Mouse (Mus musculus): ENCODE results near the gene Gimap3. TPM values are rescaled to one million over a fixed set of nuclear protein-coding genes. Genes with fewer than 3 reads are reported as not detected.

The Gimap3 gene
- 598 TPM for total RNA-seq (2023)

DNA sequence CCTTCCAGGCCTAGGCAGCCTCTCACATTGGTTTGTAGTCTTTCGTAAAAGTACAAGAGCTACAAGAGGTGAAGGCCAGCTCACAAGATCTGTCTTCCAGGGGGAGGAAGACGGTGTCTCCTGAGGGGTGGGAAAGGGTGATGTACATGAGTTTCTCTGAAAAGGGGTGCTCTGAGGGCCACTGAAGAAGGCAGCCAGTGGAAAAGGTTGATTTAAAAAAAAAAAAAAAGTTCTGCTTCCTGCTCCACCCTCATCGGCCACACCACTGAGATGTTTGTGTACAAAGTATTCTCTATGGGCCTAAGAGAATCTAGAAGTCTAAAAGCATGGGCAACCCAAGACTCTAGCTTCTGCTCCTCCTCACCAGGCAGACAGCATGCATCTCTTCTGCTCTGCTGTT, at the start of gene Gimap3:
Gene Gimap3, minus strand, starts transcription at position 156 of the 400 bp plus-strand sequence.

DNA sequence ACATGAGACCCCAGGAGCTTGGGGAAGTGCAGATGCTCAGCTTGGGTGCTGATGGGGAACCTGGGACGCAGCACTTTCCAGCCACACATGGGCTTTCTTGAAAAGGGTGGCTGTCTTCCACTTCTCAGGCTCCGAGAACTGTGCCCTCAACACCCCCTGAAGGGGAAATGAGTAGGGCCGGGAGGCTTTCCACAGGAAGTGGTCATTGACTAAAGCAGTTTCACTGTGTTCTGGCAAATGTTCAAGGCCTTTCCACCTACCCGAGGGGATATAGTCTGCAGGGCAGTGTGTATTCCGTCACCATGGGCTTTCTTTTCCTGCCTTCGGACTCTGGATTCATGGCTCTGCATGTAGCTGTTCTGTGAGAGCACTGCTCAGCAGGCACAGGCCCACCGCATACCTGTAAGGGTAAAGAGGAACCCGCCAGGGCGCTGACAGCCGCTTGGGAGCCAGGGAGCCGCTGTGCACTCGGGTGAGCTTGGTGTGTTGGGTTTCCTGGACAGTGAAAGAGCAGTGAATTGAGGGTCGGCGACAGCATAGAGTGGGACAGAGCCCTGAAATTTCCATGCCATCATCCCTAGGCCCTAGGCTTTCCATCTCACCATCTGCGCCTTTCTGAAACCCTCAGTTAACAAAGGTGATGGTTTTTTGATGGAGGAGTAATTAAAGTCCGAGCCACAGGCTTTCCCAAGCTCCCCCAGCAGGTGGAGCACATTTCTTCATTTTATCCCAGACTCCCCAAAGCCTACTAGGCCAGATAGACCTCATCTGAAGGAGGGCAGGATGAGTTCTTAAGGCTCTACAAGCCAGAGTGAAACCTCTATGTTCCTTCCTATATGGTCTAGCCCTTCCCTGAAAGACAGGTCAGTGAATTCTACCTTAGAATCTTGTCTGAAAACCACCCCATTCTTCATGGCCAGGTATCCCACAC, 24.4 kb downstream of the Gimap3 start, which contains the start of gene Gimap5:
Gene Gimap5, plus strand, starts transcription at position 239 of the 931 bp plus-strand sequence.

DNA sequence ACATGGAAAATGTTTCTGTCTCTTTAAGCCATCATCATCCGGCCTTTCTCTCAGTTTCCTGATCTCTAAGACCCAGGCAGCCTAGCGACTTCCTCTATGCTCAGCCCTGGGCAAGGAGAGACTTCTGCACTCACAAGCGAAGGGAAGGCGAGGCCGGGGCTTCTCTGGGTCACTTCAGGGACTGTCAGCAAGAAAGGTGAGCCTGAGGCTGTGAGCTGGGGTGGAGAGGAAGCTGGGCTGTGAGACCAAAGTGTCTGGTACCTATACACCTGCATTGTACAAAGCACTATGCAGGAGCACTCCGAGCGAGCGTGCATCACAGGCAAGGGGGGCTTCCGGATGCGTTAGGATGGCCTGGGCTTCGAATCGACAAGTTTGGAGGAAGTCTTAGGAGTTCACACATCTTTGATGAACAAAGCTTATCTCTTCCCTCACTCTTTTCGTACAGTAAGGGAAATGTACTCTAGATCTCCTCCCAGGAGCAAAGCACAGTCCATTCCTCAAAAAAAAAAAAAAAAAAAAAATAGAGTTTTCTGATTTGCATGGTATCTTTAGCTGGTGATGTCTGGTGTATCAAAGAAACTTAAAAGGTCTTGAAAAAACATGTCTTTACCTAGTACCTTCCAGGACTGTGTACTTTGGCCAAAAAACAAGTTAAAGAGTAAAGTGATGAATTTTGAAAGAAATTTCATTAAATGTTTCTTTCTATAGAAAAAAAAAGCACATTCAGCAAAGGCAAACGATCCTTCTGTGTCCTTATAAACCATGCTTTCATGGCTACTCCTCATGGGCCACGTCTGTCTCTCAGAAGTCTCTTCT, 31.5 kb downstream of the Gimap3 start, which contains the start of gene Gimap1:
Gene Gimap1, plus strand, starts transcription at position 94 of the 819 bp plus-strand sequence.

DNA sequence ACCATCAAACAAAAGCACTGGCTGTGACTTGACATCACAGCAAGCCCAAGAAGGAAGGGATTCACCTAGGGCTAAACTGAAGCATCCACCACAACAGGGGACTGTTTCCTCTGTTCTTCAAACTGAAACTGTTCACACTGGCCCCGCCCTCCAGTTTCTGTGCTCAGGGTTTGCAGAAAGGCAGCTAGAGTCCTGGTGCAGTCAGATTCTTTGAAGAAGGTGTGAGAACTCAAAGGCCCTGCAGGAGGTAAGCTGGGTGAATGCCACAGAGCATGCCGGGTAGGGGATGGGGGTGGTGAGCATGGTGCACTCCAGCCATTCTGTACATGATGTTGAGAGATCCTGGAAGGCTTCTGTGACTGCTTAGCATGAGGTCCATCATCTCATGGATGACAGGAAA, 52.2 kb downstream of the Gimap3 start, which contains the start of the genes Gm28053 and Gimap7:
Gene Gm28053, plus strand, starts transcription at position 153 of the 400 bp plus-strand sequence.
Gene Gimap7, plus strand, starts transcription at position 167 of the 400 bp plus-strand sequence.

Other genes with a start within 250 kb of the Gimap3 start
- 0.82 TPM for gene Atp6v0e2, start 233.2 kb downstream of the Gimap3 start, total RNA-seq (2023)
- 28.3 TPM for gene Lrrc61, start 216.1 kb downstream of the Gimap3 start, total RNA-seq (2023)
- 1.6 TPM for gene Rarres2, start 198.1 kb downstream of the Gimap3 start, total RNA-seq (2023)
- not detected for gene Gm45021, start 181.2 kb downstream of the Gimap3 start, total RNA-seq (2023)
- 1.8 TPM for gene Repin1, start 177.0 kb downstream of the Gimap3 start, total RNA-seq (2023)
- gene Gm44965, start 176.9 kb downstream of the Gimap3 start, total RNA-seq (2023), result not detected
- gene Zfp775, start 168.8 kb downstream of the Gimap3 start, total RNA-seq (2023), result 4.5 TPM
- 0.67 TPM for gene AI854703, start 144.1 kb downstream of the Gimap3 start, total RNA-seq (2023)
- gene Gimap8, start 123.6 kb downstream of the Gimap3 start, total RNA-seq (2023), result 164 TPM
- 220 TPM for gene Gimap9, start 94.7 kb downstream of the Gimap3 start, total RNA-seq (2023)
- 451 TPM for gene Gimap4, start 86.3 kb downstream of the Gimap3 start, total RNA-seq (2023)
- gene Gimap6, start 62.6 kb downstream of the Gimap3 start, total RNA-seq (2023), result 2,802 TPM
- gene Gm28053, start 52.2 kb downstream of the Gimap3 start, total RNA-seq (2023), result 19.9 TPM
- 38.9 TPM for gene Gimap7, start 52.2 kb downstream of the Gimap3 start, total RNA-seq (2023)
- gene Gimap1, start 31.8 kb downstream of the Gimap3 start, total RNA-seq (2023), result 149 TPM
- 149 TPM for gene Gimap5, start 24.7 kb downstream of the Gimap3 start, total RNA-seq (2023)
- 3.6 TPM for gene Tmem176a, start 70.1 kb upstream of the Gimap3 start, total RNA-seq (2023)
- 7.2 TPM for gene Tmem176b, start 70.6 kb upstream of the Gimap3 start, total RNA-seq (2023)
- gene Aoc1, start 102.0 kb upstream of the Gimap3 start, total RNA-seq (2023), result not detected
- gene 1600015I10Rik, start 159.0 kb upstream of the Gimap3 start, total RNA-seq (2023), result not detected
- not detected for gene Doxl2, start 204.1 kb upstream of the Gimap3 start, total RNA-seq (2023)
- not detected for gene Svs1, start 216.0 kb upstream of the Gimap3 start, total RNA-seq (2023)